Mouse (Mus musculus) thymus, adult 2 months (tissue): ENCODE results near the gene Dagla. TPM values are rescaled to one million over a fixed set of nuclear protein-coding genes. Genes with fewer than 3 reads are reported as not detected.

Source experiments
- DNase-seq: peaks from one replicate; pipeline ENCODE4 v3.0.0; 2021
- H3K27ac ChIP-seq: fragments of 200-500 bp; 2 replicates; pipeline ENCODE4 v1.5.1; 2012; ENCODE audit warnings: low read length, control low read depth; ENCODE audit not compliant: control insufficient read depth, insufficient read depth
- H3K27me3 ChIP-seq: fragments of 200-500 bp; 2 replicates; pipeline ENCODE4 v1.6.1; 2012; ENCODE audit warnings: mild to moderate bottlenecking, low read length, moderate library complexity, mixed read lengths; ENCODE audit not compliant: control insufficient read depth, insufficient read depth
- H3K36me3 ChIP-seq: fragments of 200-500 bp; 2 replicates; pipeline ENCODE4 v1.6.1; 2012; ENCODE audit warnings: mild to moderate bottlenecking, low read length, moderate library complexity; ENCODE audit not compliant: control insufficient read depth, insufficient read depth
- H3K4me1 ChIP-seq: fragments of 200-500 bp; replicated peaks from 2 replicates; pipeline ENCODE4 v1.6.1; 2012; ENCODE audit warnings: low read length; ENCODE audit not compliant: control insufficient read depth, insufficient read depth
- H3K4me3 ChIP-seq: fragments of 200-500 bp; 2 replicates; pipeline ENCODE4 v1.5.1; 2012; ENCODE audit warnings: mild to moderate bottlenecking, low read length, control low read depth, moderate library complexity; ENCODE audit not compliant: control insufficient read depth, insufficient read depth
- CTCF ChIP-seq: fragments of 200-500 bp; IDR thresholded peaks from 2 replicates; pipeline ENCODE4 v1.5.1; 2012; ENCODE audit warnings: mild to moderate bottlenecking, control low read depth, low read length, moderate library complexity, borderline replicate concordance; ENCODE audit not compliant: control insufficient read depth, poor library complexity, insufficient read depth; ENCODE audit errors: extremely low read depth
- POLR2A ChIP-seq: fragments of 200-500 bp; IDR thresholded peaks from 2 replicates; pipeline ENCODE4 v1.6.1; 2012; ENCODE audit warnings: mild to moderate bottlenecking, low read length, control low read depth, moderate library complexity; ENCODE audit not compliant: control insufficient read depth, poor library complexity, insufficient read depth; ENCODE audit errors: extremely low read depth
- WGBS: fragments of 180-500 bp; shearing (Covaris S2); methylation state at CpG from one replicate; pipeline ENCODE4 v1.1.7; 2018; 5-methylcytosine and 5-hydroxymethylcytosine counted together
- polyA plus RNA-seq: library from polyadenylated mRNA; depleted of rRNA; stranded (reverse); fragments of >200 nt; gene quantifications from 2 replicates; pipeline ENCODE4 v1.2.3, GENCODE M21; 2012

Dagla gene
- polyA plus RNA-seq, 1 experiment = 3.0 TPM

DNA sequence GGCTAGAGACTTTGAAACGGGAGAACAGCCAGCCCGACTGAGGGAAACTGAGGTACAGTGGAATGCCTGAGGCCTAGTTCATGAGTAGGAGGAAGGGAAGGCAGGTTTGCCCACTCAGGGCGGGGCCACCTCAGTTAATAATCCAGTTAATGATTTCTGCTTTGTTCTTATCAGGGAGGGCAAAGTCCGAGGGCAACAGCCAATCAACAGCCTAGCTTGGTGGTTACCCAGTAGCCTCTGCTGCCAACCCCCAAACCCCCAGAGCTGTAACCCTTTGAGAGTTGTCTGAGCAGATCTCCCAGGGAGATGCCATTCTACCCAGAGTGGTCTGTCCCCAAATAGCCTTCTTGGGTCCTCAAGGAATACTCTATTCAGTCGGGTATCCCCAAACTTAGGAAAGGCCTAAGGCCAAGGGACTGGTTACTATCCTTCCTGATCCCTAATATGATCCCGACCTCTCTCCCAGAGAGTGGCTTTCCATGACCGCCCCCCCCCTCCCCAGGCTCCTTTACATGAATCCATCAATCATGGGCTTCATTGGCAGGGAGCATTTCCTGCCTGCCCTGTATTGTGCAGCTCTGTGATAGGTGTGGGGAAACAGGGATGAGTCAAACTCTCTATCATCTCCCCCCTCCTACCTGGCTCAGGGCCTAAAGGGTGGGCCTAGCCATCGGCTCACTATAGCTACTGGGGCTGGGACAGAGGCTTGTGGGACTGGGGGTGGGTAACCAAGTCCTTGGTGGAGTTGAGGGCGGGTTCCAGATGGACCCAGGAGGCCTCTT is 68.7 kb downstream of the Dagla start:
- WGBS = 86% methylated on average over 9 of the region's 9 CpGs
- Histone ChIP-seq H3K27me3 (peaks cover 7% of the 10 kb centered on the region; the same call in 1 of the 2 replicates), H3K27ac (no peak overlapping the region)

DNA sequence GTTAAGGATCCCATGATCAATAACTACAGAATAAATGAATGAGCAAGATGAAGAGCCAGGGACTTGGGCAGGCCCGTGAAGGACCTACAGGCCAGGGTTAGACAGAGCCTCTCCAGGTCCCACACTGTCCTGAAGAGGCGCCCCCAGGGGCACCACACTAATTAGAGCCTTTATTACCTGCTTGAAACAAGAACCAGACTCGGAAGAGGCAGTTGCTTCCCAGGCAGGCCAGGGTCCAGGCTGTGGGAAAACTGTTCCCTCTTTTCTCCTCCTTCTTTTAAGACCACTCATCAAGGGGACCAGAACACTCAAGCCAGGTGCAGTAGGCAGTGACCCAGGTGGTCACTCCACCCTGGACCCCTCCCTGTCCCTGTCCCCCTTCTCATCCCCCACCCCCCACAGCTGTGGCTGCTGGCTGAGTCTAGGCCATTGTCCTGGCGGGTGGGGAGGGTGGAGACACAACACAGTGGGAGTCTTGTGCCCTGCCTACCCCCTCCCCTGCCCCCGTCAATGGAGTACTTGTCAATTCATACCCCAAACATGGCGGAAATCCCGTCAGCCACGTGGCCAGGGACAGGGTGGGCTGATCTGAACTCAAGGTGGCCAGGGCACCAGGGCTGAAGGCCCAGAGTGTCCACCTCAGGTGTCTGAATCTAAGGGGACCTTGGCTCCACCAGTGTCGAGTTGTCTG is 72.2 kb downstream of the Dagla start:
- Histone ChIP-seq H3K4me3 (no peak overlapping the region), H3K27me3 (no peaks in the 10 kb centered on the region), H3K4me1 (no peaks in the 10 kb centered on the region), H3K27ac (no peak overlapping the region), H3K36me3 (no peaks in the 10 kb centered on the region)
- TF ChIP-seq CTCF (no peak), POLR2A (no peak)
- DNase-seq = no peak
- 87% methylated on average over 9 of the region's 9 CpGs for WGBS

More for the DNA sequence above, 68.7 kb downstream of the Dagla start:
- H3K36me3 ChIP-seq = no peaks in the 10 kb centered on the region
- no peak for TF ChIP-seq POLR2A
- no peak overlapping the region for H3K4me3 ChIP-seq
- H3K4me1 ChIP-seq = peaks cover 6% of the 10 kb centered on the region; the same call in 1 of the 2 replicates
- DNase-seq = no peak

DNA sequence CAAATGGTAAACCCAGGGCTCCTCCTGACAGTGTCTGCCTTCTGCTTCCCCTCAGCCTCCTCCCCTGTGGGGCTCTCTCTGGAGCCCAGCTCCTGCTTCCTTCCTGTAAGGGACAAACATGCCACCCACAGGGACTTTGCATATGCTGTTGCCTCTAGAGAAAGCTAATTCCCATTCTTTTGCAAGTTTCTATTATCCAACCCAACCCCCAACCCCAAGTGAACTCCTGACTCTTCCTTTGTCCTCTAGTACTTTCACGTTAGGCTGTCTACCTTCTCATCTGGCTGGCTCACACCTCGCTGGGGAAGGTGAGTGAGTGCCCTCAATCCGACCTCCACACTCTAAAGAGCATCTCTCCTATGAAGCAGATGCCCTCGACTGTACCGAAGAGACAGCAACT is 72.8 kb downstream of the Dagla start:
- no peak overlapping the region for H3K27ac ChIP-seq
- H3K4me1 ChIP-seq = no peaks in the 10 kb centered on the region
- no peak overlapping the region for H3K4me3 ChIP-seq
- no peak for TF ChIP-seq POLR2A
- TF ChIP-seq CTCF = no peak
- H3K27me3 ChIP-seq = no peaks in the 10 kb centered on the region
- H3K36me3 ChIP-seq = no peaks in the 10 kb centered on the region
- 67% methylated on average over 5 of the region's 5 CpGs for WGBS
- DNase-seq = no peak

DNA sequence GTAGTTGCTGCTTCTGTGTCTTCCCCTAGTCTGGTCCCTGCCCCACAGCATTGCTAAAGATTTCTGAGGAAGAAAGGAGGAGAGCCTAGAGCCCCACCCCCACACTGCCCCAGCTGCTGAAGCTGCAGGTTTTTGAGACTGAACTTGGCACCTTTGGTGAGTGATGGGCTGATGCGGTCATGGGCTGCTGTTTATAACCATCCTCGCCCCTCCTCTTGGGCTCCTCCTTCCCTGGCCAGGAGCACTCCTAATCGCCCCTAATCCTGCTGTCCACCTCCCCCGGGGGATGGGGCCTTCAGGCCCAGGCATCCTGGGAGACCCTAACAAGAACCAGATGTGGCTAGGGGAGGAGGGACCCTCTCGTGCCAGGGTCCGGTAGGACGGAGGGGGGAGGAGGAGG is 73.7 kb downstream of the Dagla start:
- 77% methylated on average over 7 of the region's 7 CpGs for WGBS

DNA sequence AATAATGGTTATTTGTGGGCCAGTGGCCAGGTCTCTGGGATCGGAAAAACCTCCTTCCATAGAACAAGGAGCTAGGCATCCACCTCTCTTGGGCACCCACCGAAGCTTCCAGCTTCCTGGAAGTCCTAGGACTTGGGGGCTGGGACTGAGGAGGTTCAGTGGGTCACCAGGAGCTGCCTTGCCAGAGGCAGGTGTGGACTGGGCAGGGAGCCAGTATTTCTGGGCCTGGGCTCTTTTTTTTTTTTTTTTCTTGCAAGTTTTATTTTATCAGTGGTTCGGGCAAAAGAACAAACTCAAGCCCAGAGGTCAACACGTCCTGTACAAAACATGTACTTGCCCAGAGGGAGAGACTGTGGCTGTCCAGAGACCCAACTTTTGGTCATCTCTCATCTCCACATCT is 78.9 kb downstream of the Dagla start:
- WGBS = 83% methylated on average over 4 of the region's 4 CpGs
- Histone ChIP-seq H3K4me1 (no peaks in the 10 kb centered on the region), H3K27me3 (no peaks in the 10 kb centered on the region), H3K4me3 (no peak overlapping the region), H3K27ac (no peak overlapping the region), H3K36me3 (no peaks in the 10 kb centered on the region)
- TF ChIP-seq POLR2A (no peak), CTCF (no peak)
- no peak for DNase-seq

More for the DNA sequence above, 73.7 kb downstream of the Dagla start:
- Histone ChIP-seq H3K27me3 (no peaks in the 10 kb centered on the region), H3K36me3 (no peaks in the 10 kb centered on the region), H3K4me1 (no peaks in the 10 kb centered on the region), H3K4me3 (no peak overlapping the region), H3K27ac (no peak overlapping the region)
- no peak for DNase-seq
- no peak for TF ChIP-seq CTCF
- no peak for TF ChIP-seq POLR2A

DNA sequence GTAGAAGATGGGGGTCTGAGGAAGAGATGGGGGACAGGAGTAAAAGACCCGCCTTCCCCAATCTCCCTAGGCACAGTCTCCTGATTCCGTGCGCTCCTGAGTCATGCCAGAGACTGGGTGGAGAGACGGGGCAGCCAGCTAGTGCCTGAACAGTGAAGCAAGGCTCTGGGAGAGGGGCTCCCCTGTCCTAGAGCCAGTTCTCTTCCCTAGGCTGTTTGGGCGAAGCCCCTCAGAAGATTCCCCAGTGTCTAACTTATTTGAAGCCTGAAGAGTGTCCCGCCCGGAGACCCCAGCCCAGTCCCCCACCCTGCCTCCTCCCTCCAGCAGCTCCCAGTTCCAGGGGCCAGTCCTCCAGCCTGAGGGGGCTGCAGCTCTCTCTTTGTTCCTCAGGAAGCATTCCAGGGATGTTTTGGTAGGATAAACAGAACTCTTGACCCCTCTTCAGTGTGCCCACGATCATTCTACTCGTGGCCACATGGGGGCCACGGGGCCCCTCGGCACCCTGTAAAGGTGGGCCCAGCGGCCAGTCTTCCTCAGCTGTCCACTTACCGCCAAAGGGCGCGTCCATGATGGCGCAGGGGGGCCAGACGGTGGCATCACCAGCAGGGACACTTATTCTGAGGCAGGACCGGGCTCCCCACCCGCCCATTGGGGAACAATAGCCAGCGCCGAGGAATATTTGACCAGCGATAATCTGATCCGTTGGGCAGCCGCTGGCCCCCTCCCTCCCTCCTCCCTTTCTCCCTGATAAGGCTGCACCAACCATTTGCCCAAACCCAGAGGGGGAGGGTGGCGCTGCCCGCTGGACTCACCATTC is 79.8 kb downstream of the Dagla start:
- Histone ChIP-seq H3K36me3 (no peaks in the 10 kb centered on the region), H3K27me3 (no peaks in the 10 kb centered on the region), H3K4me3 (no peak overlapping the region), H3K27ac (no peak overlapping the region), H3K4me1 (no peaks in the 10 kb centered on the region)
- DNase-seq = no peak
- TF ChIP-seq POLR2A = no peak
- no peak for TF ChIP-seq CTCF
- 88% methylated on average over 26 of the region's 26 CpGs for WGBS
